Mouse (Mus musculus): ENCODE results near the gene Ptprc.

The Ptprc gene

DNA sequence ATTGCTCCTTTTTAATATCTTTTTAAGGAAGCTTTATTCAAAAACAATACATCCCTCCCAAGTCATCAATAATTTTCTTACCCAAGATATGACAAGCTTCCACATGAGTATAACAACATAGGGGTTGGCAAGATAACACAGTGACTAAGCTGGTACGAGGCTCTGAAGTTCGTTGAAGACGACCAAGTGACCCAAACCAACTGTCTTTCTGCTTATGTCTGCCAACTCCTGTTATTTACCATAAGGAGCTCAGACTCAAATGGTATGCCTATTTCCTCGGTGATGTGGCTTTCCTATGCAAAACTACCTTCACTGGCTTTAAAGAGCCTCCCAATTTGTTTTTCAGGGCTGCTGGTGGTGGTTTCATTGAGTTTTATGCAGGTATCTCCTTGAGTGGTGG, at the start of gene Ptprc:
Gene Ptprc, minus strand, starts transcription at position 215 of the 400 bp plus-strand sequence.
- no peak for DNase-seq

- DNase-seq: no peak
Measured at GRCm38 (mm10) chr1:138214736-138215458, 39.4 kb upstream of the Ptprc start.

DNA sequence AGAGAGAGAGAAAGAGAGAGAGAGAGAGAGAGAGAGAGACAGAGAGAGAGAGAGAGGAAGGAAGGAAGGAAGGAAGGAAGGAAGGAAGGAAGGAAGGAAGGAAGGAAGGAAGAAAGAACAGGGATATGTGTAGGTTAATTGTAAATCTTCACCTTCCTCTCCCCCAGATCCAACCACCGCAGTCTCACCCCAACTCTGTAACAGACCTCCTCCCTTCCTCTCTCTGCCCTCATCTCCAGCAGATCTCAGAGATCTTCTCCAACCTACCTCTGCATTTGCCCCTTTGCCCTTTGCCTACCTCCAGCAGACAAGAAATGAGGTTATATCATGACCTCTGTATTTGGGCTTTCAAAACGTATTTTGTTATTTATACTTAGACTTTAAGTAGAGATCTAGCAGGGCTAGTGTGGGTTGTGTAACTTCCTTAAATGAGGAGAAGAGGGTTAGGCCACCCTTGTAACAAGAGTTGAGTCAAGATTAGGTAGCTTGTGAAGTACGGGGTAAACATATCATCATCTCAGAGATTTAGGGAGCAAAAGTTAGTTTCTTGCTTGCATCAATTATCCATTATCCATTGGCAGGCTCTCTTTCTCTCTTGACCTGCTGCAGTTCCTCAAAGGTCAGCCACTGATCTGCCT, 35.0 kb upstream of the Ptprc start:
- DNase-seq: peak; percentile 8

DNA sequence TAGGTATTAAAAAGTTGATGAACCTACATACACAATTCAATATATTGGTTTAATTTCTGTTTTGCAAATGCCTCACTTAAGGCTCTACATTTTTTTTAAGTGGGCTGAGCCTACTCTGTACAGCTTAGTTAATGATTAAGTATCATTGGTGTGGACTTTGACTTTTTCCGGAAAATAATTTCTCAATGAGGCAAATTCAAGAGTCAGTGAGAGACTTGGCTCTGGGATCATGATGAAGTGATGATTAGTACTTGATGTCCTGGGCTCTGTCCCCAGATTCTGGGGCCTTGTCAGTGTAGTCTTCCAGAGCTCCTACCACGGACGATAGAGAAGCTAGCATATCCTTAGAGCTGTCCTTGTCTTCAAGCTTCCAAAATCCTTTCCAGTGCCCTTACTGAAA, 34.2 kb upstream of the Ptprc start:
- DNase-seq: peak; percentile 85

GRCm38 (mm10) chr1:138206041-138206440, 30.5 kb upstream of the Ptprc start:
- DNase-seq: no peak

DNA sequence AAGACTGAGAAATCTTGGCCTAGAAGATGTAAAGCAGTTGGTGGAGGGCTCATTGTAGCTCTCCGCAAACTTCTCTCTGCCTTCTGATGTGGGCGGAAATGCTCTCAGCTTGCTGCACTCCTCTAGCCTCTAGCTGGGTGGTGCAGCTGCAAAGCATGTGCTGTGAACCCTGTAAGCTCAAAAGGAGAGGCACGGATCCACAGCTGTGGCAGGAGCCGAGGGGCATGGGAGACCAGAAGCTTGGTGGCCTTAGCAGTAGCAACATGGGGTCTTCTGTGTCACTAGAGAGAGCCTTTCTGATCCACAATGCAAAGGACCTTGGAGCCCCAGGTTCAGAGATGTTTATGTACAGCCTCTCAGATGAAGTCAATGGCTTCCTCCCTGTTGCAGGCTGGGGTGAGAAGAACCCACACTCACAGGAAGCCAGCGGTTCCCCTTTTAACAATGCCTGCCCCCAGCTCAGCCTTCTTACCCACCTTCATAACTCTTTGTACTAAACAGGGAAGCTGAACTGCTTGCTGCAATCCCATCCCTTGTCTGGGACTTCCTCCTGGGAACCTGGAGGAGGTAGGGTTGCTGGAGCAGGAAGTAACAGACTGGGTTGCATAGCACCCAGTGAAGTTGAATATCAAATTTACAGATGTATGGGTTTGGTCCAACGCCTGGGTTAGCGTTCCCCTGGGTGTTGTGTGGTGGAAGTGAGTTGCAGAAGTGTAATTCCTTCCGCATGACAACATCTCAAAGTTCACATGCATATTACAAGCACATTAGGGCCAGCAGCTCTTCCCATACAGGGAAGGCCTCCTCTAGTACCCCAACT, 16.4 kb upstream of the Ptprc start:
- peak; percentile 15 for DNase-seq

DNA sequence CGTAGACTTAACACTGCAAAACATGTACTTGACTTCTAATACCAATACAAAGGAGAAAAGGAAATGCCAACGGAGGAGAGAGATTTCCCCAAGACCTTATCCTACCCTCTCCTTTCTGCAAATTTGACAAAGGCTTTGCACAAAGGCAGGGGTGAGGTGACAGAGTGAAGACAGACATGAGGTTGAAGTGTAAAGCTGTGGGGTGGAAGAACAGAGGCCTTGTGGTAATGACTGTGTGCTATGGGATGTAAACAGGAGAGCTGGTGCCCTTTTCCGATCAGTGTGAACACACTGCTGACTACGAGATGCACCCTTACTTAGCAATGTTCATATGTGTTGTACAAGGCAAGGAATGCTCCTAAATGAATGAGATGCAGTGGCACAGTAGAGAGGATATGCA, 12.6 kb upstream of the Ptprc start:
- no peak for DNase-seq

DNA sequence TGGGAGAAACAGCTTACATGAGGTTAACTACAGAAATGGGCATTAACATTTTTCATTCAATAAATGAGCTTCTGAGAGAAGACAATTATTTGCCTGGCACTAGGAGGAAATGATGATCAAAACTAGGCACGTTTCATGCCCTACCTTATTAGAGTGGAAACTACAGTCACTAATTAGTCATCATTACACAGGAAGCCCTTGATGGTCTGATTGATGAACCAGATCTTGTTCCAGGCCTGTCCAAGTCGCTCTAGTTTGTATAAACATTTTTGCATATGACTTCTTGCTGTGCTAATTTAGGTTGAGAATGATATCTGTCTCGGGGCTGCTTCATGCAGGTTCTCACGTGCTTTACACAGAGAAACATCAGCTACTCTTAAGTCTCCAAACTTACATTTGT, 10.4 kb upstream of the Ptprc start:
- no peak for DNase-seq

DNA sequence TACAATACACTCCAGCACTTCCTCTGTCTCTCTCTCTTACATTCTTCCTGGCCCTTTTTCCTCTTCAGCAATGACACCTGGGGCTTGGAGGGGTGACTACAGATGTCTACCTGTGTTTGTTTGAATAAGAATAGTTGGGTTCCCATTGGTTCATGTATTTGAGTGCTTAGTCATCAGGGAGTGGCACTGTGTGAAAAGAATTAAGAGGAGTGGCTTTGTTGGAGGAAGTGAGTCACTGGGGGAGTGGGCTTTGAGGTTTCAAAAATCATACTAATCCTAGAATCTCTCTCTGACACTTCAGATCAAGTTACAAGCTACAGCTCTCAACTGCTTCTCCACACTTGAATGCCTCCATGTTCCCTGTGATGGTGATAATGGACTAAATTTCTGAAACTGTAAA, 4.6 kb upstream of the Ptprc start:
- DNase-seq: no peak

- peak; percentile 7 for DNase-seq
Measured at GRCm38 (mm10) chr1:138174705-138175492, 609 bp downstream of the Ptprc start.

DNA sequence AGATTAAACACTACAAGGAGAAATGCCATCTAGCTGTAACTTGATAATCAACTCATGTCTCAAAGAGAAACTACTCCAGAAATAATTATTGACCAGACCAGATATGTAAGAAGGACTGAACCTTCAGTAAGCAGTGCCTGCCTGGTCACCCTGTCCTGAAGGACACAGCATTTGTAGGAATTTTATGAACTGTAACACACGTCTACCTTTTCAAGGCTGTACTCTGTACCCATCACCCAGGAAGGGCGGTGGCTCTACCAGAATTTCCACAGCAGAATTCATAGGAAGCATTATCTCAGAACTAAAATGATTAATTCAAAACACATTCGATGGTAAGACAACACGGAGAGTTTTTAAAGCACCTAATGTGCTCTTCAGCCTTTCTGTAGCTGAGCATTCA, 1.4 kb downstream of the Ptprc start:
- DNase-seq: no peak

DNA sequence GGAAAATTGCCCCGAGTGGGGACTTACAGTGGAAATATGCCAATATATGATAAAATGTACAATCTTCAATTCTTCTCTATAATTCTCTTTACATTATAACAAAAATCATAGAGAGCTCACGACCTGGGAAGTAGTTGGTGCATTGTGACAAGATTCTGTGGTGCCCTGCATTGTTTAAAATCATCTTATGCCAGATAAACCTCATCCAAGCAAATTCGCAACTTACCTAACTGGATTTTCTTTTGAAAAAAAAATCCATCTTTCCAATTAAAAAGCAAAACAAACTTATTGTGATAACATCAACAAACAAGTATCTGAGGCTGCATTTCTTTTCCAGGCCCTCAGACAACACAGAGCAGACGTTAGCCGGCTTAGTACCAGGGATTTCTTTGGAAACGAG, 1.8 kb downstream of the Ptprc start:
- DNase-seq: no peak

- DNase-seq: no peak
Measured at GRCm38 (mm10) chr1:138172547-138172946, 3.0 kb downstream of the Ptprc start.

GRCm38 (mm10) chr1:138172096-138172495, 3.4 kb downstream of the Ptprc start:
- DNase-seq: no peak

DNA sequence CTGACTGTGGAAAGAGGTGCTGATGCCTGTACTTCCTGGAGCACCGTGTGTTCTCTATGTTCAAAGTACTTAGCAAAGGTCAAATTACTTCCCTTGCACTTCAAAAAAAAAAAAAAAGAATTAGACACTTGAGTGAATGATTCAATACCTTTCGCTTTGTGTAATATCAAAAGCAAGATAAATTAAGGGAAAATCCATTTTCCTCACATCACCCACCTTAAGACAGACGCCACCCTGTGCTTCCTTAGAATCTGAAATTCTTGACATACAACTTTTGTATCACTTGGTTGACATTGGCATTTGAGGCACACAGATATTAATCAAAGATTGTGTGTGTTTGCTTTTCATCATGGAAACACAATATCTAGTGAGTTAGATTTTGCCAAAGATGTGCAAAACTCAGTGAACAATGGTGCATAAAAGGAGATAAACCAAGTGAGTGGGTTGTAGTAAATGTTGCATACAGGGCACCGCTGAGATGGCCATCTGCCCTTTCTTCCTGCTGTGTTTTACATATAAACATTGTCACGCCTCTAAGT, 9.2 kb downstream of the Ptprc start:
- no peak for DNase-seq

GRCm38 (mm10) chr1:138162638-138163037, 12.9 kb downstream of the Ptprc start:
- no peak for DNase-seq

DNA sequence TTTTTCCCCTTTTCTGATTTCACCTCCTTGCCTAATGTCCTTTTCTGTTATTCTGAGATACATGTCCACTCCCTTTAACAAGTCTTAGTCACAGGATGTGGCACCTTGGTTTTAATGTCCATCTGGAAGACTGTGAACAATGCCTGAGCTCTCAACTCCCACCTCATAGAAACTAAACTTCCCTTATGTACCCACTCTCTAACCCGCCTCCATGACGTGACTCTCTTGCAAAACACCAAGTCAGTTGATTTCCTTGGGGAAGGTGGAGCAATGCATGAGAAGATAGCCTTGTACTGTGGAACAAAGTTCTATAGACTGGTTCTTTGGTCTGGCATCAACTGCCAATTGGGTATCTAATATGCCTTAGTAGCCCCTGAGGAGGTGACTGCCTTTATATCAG, 16.6 kb downstream of the Ptprc start:
- DNase-seq: no peak

- no peak for DNase-seq
Measured at GRCm38 (mm10) chr1:138158236-138158635, 17.3 kb downstream of the Ptprc start.

GRCm38 (mm10) chr1:138157709-138158108, 17.8 kb downstream of the Ptprc start:
- no peak for DNase-seq

GRCm38 (mm10) chr1:138157008-138157407, 18.5 kb downstream of the Ptprc start:
- DNase-seq: no peak

DNA sequence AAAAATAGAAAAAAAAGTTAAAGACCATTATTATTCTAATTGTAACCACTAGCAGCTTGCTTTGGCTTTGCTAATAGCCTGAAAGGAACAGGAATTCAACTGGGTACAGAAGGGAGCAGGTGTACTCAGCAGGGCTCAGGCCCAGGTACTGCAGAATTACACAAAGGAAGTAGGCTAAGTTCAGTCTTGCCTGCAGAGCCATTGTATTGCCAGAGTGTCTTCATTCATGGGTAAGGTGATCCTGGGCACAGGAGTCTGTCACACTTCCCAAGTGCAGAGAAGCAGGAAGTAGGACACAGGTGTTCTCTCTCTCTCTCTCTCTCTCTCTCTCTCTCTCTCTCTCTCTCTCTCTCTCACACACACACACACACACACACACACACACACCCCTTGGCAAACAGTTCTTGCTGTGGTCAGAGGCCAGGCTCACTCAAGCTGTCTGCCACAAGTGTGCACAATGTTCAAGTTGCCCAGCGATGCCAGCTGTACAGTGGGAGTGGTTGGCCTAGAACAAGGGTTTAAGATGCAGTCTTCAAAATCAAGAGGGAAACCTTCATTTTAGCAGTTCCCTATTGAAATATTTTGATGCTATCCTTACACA, 21.2 kb downstream of the Ptprc start:
- DNase-seq: no peak

GRCm38 (mm10) chr1:138153126-138153525, 22.4 kb downstream of the Ptprc start:
- DNase-seq: no peak
